Mouse (Mus musculus) urinary bladder, postnatal 4 days (tissue): ENCODE data around the gene Olfr133.
"Not testable (repeated sequence)": the region's sequence is repeated elsewhere in the genome, so short reads cannot be mapped to it uniquely, and the experiment has no call there.

Experiments used
- DNase-seq, 2 experiments: peaks; one replicate each; pipeline ENCODE4 v3.0.0; 2021 to 2022; ENCODE audit warnings: low spot score in 2 of 2

The Olfr133 gene

GRCm38 (mm10) chr17:38144981-38145380 lies at the start of gene Olfr133:
TSS of gene Olfr133 (plus strand) at chr17:38145281.
- no peak for DNase-seq

- DNase-seq, result not testable (repeated sequence)
Measured at GRCm38 (mm10) chr17:38124199-38124598, 20.9 kb upstream of the Olfr133 start.

- DNase-seq, result not testable (repeated sequence)
Measured at GRCm38 (mm10) chr17:38125371-38125770, 19.7 kb upstream of the Olfr133 start.

- DNase-seq, result no peak
Measured at GRCm38 (mm10) chr17:38134426-38134825, 10.7 kb upstream of the Olfr133 start, which contains the start of gene Olfr132. TSS of gene Olfr132 (minus strand) at chr17:38134526.

- DNase-seq, result no peak
Measured at GRCm38 (mm10) chr17:38171088-38171487, 26.0 kb downstream of the Olfr133 start, which contains the start of gene Olfr134. TSS of gene Olfr134 (plus strand) at chr17:38171388.
